Mouse (Mus musculus): ENCODE results near the gene Tet1. TPM values are rescaled to one million over a fixed set of nuclear protein-coding genes. Genes with fewer than 3 reads are reported as not detected.

The Tet1 gene
- total RNA-seq, 2 experiments from 2014 or later, result 1.2 to 2.5 TPM

Other genes with a start within 250 kb of the Tet1 start
- gene Stox1, start 182.9 kb downstream of the Tet1 start, total RNA-seq (2021), result under 1 TPM; 0.17 to 0.30 TPM
- gene Ccar1, start 116.7 kb downstream of the Tet1 start, total RNA-seq (2021), result 10 to 100 TPM; 21.6 to 31.0 TPM
- 10 to 100 TPM; 15.3 to 18.7 TPM for gene Slc25a16, start 11.6 kb upstream of the Tet1 start, total RNA-seq (2021)
- gene Dna2, start 38.0 kb upstream of the Tet1 start, total RNA-seq (2021), result under 1 TPM; 0.17 to 0.21 TPM
- 1 to 10 TPM; 4.1 to 4.9 TPM for gene Rufy2, start 71.2 kb upstream of the Tet1 start, total RNA-seq (2021)
- gene Hnrnph3, start 115.2 kb upstream of the Tet1 start, total RNA-seq (2021), result 10 to 100 TPM; 14.6 to 24.2 TPM
- gene Pbld2, start 115.3 kb upstream of the Tet1 start, total RNA-seq (2021), result 1 to 10 TPM; 3.4 to 3.7 TPM
- gene Pbld1, start 151.2 kb upstream of the Tet1 start, total RNA-seq (2021), result 1 to 10 TPM in 1 of 2 experiments, under 1 TPM in 1; 0.73 to 1.1 TPM
- not detected for gene Atoh7, start 190.7 kb upstream of the Tet1 start, total RNA-seq (2021)

Measured in gastrocnemius, adult 18-20 months (tissue).